Mouse (Mus musculus): ENCODE data around the gene Saxo1.

- TF ChIP-seq CTCF (conservative IDR thresholded peaks at IDR 0.05 in 1 of 2, IDR thresholded peaks at IDR 0.05 in 1 of 2; ENCODE audit: low read depth in 2 of 2, low read length in 2 of 2): no peak
- TF ChIP-seq EP300 (IDR thresholded peaks at IDR 0.05; ENCODE audit: low read length): no peak
- TF ChIP-seq POLR2A (IDR thresholded peaks at IDR 0.05; ENCODE audit: low read depth, low read length): no peak
- TF ChIP-seq MAX (IDR thresholded peaks at IDR 0.05; ENCODE audit: low read length): no peak
- no peak for TF ChIP-seq USF1 (IDR thresholded peaks at IDR 0.05; ENCODE audit: low read depth, low read length)
- no peak for TF ChIP-seq MEF2A (IDR thresholded peaks at IDR 0.05; ENCODE audit: borderline replicate concordance, low read depth, low read length)
Observed at GRCm38 (mm10) chr4:86538936-86539335, 19.2 kb downstream of the Saxo1 start.

Measured in CH12.LX (cell line).